Mouse (Mus musculus): ENCODE results near the gene Colgalt1.

GRCm38 (mm10) chr8:71594324-71594722 is 16.5 kb upstream of the Colgalt1 start:
- TF ChIP-seq POLR2A (IDR thresholded peaks at IDR 0.05; ENCODE audit: insufficient read length, low read depth) (no peak), MAX (IDR thresholded peaks at IDR 0.05; ENCODE audit: low read depth) (no peak), POLR2AphosphoS2 (IDR thresholded peaks at IDR 0.05; ENCODE audit: insufficient read length, low read depth) (no peak), USF1 (IDR thresholded peaks at IDR 0.05; ENCODE audit: low read depth) (no peak), TCF12 (IDR thresholded peaks at IDR 0.05; ENCODE audit: insufficient read depth, poor library complexity, severe bottlenecking) (no peak), CEBPB (IDR thresholded peaks at IDR 0.05; ENCODE audit: insufficient read depth, poor library complexity, severe bottlenecking) (no peak), MYOG (IDR thresholded peaks at IDR 0.05; ENCODE audit: control insufficient read depth in 1 of 3, insufficient read depth in 1 of 3, insufficient read length in 2 of 3, low read depth in 2 of 3) (no peak)

Data from myocyte (in vitro differentiated cells).